Mouse (Mus musculus): ENCODE measurements at regions not wholly inside any gene's neighbourhood (a gene's known extent, or its start where the extent isn't known, plus 50 kb on each side); places are given as distances from the start of the nearest gene placed in this dataset.

DNA sequence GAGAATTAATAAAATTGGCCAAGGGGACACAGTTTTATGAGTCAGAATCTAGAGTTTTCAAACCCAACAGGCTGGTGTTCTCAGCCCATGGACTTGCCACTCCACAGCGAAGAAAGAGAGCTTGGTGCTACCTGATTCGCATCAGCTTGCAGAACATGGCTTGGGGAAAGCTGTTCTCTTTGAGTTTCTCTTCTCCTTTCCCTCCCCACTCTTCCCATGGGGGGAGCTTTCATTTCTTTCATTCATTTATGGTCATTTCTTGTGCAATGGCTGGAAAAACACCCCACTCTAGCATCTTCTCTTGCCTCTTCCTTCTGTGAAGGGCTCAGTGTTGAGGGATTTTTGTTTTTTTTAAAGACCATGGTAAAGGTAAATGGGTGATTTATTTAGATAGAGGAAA, 286.5 kb upstream of the Kif2a start:
- no peak overlapping the region for H3K4me2 ChIP-seq (ENCODE audit: low read depth, low read length)
- WGBS = 93% methylated on average over 2 of the region's 2 CpGs
- 0 out of 2 replicates have a peak, but pooled peaks cover 2% of the 10 kb centered on the region for H3K4me1 ChIP-seq (ENCODE audit: control insufficient read depth, insufficient read depth, low read length)
- H3K27ac ChIP-seq (ENCODE audit: low read depth, low read length) = no peak overlapping the region
- H3K27me3 ChIP-seq (ENCODE audit: control insufficient read depth, insufficient read depth, low read length) = no peaks in the 10 kb centered on the region
- H3K4me3 ChIP-seq (ENCODE audit: low read depth, low read length) = no peak overlapping the region
- no peaks in the 10 kb centered on the region for H3K36me3 ChIP-seq (ENCODE audit: control insufficient read depth, insufficient read depth, low read length)
- H3K9ac ChIP-seq (replicated peaks; ENCODE audit: low read depth, low read length) = no peak overlapping the region
- no peak for ATAC-seq (ENCODE audit: low read depth)
- H3K9me3 ChIP-seq (ENCODE audit: control insufficient read depth, low read length) = no peaks in the 10 kb centered on the region

- ATAC-seq (ENCODE audit: low read depth) = no peak
- 96% methylated on average over 1 of the region's 1 CpGs for WGBS
- H3K9me3 ChIP-seq (ENCODE audit: control insufficient read depth, low read length) = no peaks in the 10 kb centered on the region
Measured at GRCm38 (mm10) chr13:107306958-107307357, 285.0 kb upstream of the Kif2a start.

DNA sequence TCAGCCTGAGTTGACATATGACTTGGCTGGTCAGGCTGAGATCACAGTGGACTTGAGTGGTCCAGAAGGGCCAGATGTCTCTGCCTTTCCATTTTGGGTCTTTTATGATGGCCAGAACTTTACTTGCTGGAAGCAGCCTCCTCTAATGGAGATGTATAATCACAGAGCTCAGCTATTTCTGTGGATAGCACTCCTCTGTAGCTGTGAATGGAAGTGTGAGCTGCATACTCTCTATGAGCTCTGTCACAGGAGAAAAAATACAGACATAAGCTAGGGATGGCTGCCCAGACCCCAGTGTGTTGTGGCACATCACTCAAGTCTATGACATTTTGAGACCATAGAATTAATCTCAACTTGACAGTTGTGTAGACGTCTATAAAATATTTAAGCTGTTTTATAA, 284.3 kb upstream of the Kif2a start:
- 0 out of 2 replicates have a peak, but pooled peaks cover 2% of the 10 kb centered on the region for H3K4me1 ChIP-seq (ENCODE audit: control insufficient read depth, insufficient read depth, low read length)
- WGBS = 84% methylated on average over 1 of the region's 1 CpGs
- H3K27me3 ChIP-seq (ENCODE audit: control insufficient read depth, insufficient read depth, low read length) = no peaks in the 10 kb centered on the region
- H3K4me3 ChIP-seq (ENCODE audit: low read depth, low read length) = no peak overlapping the region
- no peaks in the 10 kb centered on the region for H3K36me3 ChIP-seq (ENCODE audit: control insufficient read depth, insufficient read depth, low read length)
- no peaks in the 10 kb centered on the region for H3K9me3 ChIP-seq (ENCODE audit: control insufficient read depth, low read length)
- no peak overlapping the region for H3K9ac ChIP-seq (replicated peaks; ENCODE audit: low read depth, low read length)
- H3K27ac ChIP-seq (ENCODE audit: low read depth, low read length) = no peak overlapping the region
- no peak overlapping the region for H3K4me2 ChIP-seq (ENCODE audit: low read depth, low read length)
- ATAC-seq (ENCODE audit: low read depth) = no peak

More at GRCm38 (mm10) chr13:107306958-107307357, 285.0 kb upstream of the Kif2a start:
- H3K4me3 ChIP-seq (ENCODE audit: low read depth, low read length) = no peak overlapping the region
- no peak overlapping the region for H3K4me2 ChIP-seq (ENCODE audit: low read depth, low read length)
- H3K4me1 ChIP-seq (ENCODE audit: control insufficient read depth, insufficient read depth, low read length) = 0 out of 2 replicates have a peak, but pooled peaks cover 2% of the 10 kb centered on the region
- H3K27me3 ChIP-seq (ENCODE audit: control insufficient read depth, insufficient read depth, low read length) = no peaks in the 10 kb centered on the region
- H3K36me3 ChIP-seq (ENCODE audit: control insufficient read depth, insufficient read depth, low read length) = no peaks in the 10 kb centered on the region
- no peak overlapping the region for H3K27ac ChIP-seq (ENCODE audit: low read depth, low read length)
- no peak overlapping the region for H3K9ac ChIP-seq (replicated peaks; ENCODE audit: low read depth, low read length)

DNA sequence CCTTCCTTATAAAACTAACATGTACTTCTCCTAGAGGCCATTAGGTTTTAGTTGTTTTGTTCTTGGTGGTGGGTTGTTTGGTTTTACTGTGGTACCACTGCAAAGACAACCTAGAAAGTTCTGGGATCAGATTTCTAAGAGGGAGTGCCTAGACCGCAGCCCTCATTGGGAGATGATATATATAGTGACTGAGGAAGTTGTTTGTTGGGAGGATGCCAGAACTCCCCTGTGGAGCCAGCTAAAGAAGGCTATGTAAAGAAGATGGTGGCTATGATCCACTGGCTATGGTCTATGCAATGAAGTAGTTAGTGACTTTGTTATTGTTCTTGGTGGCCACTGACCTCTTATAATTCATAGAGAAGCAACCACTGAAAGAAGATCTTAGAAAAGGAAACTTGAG, 283.8 kb upstream of the Kif2a start:
- 0 out of 2 replicates have a peak, but pooled peaks cover 2% of the 10 kb centered on the region for H3K4me1 ChIP-seq (ENCODE audit: control insufficient read depth, insufficient read depth, low read length)
- no peak overlapping the region for H3K4me2 ChIP-seq (ENCODE audit: low read depth, low read length)
- no peak overlapping the region for H3K9ac ChIP-seq (replicated peaks; ENCODE audit: low read depth, low read length)
- no peaks in the 10 kb centered on the region for H3K27me3 ChIP-seq (ENCODE audit: control insufficient read depth, insufficient read depth, low read length)
- H3K27ac ChIP-seq (ENCODE audit: low read depth, low read length) = no peak overlapping the region
- H3K9me3 ChIP-seq (ENCODE audit: control insufficient read depth, low read length) = no peaks in the 10 kb centered on the region
- H3K36me3 ChIP-seq (ENCODE audit: control insufficient read depth, insufficient read depth, low read length) = no peaks in the 10 kb centered on the region
- no peak overlapping the region for H3K4me3 ChIP-seq (ENCODE audit: low read depth, low read length)
- 87% methylated on average over 1 of the region's 1 CpGs for WGBS
- ATAC-seq (ENCODE audit: low read depth) = no peak

- WGBS = 55% methylated on average over 7 of the region's 7 CpGs
- H3K27ac ChIP-seq (ENCODE audit: low read depth, low read length) = no peak overlapping the region
- H3K27me3 ChIP-seq (ENCODE audit: control insufficient read depth, insufficient read depth, low read length) = no peaks in the 10 kb centered on the region
- H3K36me3 ChIP-seq (ENCODE audit: control insufficient read depth, insufficient read depth, low read length) = no peaks in the 10 kb centered on the region
- no peak overlapping the region for H3K9ac ChIP-seq (replicated peaks; ENCODE audit: low read depth, low read length)
- no peak overlapping the region for H3K4me3 ChIP-seq (ENCODE audit: low read depth, low read length)
- no peak overlapping the region for H3K4me2 ChIP-seq (ENCODE audit: low read depth, low read length)
- H3K9me3 ChIP-seq (ENCODE audit: control insufficient read depth, low read length) = no peaks in the 10 kb centered on the region
- 0 out of 2 replicates have a peak, but pooled peaks cover 1% of the 10 kb centered on the region for H3K4me1 ChIP-seq (ENCODE audit: control insufficient read depth, insufficient read depth, low read length)
- ATAC-seq (ENCODE audit: low read depth) = no peak
Measured at GRCm38 (mm10) chr13:107303878-107304277, 282.0 kb upstream of the Kif2a start.

DNA sequence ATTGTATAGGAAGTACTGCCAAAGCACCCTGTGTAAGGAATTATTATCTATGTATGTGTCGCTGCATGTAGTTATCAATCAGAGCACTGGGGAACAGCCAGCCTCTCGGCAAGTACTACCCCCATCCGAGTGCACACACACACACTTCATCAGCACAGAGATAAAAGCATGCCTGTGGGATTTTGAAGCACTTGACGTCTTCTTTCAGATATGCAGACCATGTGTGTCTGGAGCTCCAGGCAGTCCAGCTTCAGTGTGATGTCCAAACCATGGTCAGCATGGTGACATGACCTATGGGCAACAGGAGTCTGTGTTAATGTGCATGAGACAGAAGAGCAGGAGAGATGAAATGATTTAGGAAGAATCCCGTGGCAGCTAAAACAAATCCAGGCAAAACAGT, 281.4 kb upstream of the Kif2a start:
- Histone ChIP-seq H3K27me3 (ENCODE audit: control insufficient read depth, insufficient read depth, low read length) (no peaks in the 10 kb centered on the region), H3K36me3 (ENCODE audit: control insufficient read depth, insufficient read depth, low read length) (no peaks in the 10 kb centered on the region), H3K27ac (ENCODE audit: low read depth, low read length) (no peak overlapping the region), H3K4me1 (ENCODE audit: control insufficient read depth, insufficient read depth, low read length) (no peaks in the 10 kb centered on the region), H3K9ac (replicated peaks; ENCODE audit: low read depth, low read length) (no peak overlapping the region), H3K4me3 (ENCODE audit: low read depth, low read length) (no peak overlapping the region), H3K9me3 (ENCODE audit: control insufficient read depth, low read length) (no peaks in the 10 kb centered on the region), H3K4me2 (ENCODE audit: low read depth, low read length) (no peak overlapping the region)
- 54% methylated on average over 5 of the region's 5 CpGs for WGBS
- no peak for ATAC-seq (ENCODE audit: low read depth)

DNA sequence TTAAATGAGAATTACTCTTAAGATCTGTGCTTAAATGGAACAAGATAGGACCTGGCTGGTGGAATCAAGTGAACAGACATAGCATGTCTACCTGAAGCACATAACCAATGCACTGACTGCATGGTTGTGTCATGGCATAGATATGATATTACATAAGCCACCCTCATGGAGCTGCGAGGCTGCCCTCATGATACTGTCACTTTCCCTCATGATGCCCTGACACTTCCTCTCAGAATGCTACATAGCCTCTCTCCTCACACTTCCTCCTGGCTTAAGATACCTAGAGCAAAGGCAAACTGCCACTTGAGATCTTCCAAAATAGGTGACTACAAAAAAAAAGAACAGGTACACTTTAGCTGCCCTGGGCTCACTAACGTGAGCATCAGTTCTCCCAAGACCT, 278.9 kb upstream of the Kif2a start:
- no peak overlapping the region for H3K4me2 ChIP-seq (ENCODE audit: low read depth, low read length)
- H3K27me3 ChIP-seq (ENCODE audit: control insufficient read depth, insufficient read depth, low read length) = no peaks in the 10 kb centered on the region
- no peak overlapping the region for H3K4me3 ChIP-seq (ENCODE audit: low read depth, low read length)
- WGBS = 92% methylated on average over 2 of the region's 2 CpGs
- no peaks in the 10 kb centered on the region for H3K36me3 ChIP-seq (ENCODE audit: control insufficient read depth, insufficient read depth, low read length)
- no peak overlapping the region for H3K27ac ChIP-seq (ENCODE audit: low read depth, low read length)
- no peaks in the 10 kb centered on the region for H3K9me3 ChIP-seq (ENCODE audit: control insufficient read depth, low read length)
- no peak for ATAC-seq (ENCODE audit: low read depth)
- H3K9ac ChIP-seq (replicated peaks; ENCODE audit: low read depth, low read length) = no peak overlapping the region
- H3K4me1 ChIP-seq (ENCODE audit: control insufficient read depth, insufficient read depth, low read length) = no peaks in the 10 kb centered on the region

- no peaks in the 10 kb centered on the region for H3K36me3 ChIP-seq (ENCODE audit: control insufficient read depth, insufficient read depth, low read length)
- H3K9ac ChIP-seq (replicated peaks; ENCODE audit: low read depth, low read length) = no peak overlapping the region
Measured at GRCm38 (mm10) chr13:107264581-107264980, 242.7 kb upstream of the Kif2a start.

DNA sequence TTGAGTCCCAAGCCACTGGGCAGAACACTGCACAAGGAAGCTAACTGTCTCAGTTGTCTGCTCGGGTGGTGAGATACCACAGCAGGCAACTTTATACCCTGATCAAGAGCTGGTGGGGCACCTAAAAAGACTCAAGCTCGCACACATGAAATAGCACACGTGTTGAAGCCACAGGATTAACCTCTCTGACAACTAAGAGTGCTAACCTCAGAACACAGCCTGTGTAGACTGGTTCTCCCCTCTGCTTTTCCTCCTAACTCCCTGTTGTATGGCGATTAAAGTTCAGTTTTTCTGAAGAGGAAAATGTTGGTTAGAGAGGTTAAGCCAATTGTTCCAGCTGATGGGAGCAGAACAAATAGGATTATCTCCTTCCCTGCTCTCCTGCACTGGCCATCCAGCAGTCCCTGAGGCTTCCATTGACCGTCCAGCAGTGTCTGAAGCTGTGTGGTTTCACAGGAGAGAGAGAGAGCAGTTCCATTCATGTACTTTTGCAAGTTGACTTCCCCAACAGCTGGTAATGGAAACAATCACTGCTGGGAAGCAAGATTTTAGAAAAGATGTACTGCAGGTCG, 239.6 kb upstream of the Kif2a start:
- Histone ChIP-seq H3K4me2 (ENCODE audit: low read depth, low read length) (no peak overlapping the region), H3K4me1 (ENCODE audit: control insufficient read depth, insufficient read depth, low read length) (no peaks in the 10 kb centered on the region), H3K36me3 (ENCODE audit: control insufficient read depth, insufficient read depth, low read length) (no peaks in the 10 kb centered on the region), H3K9ac (replicated peaks; ENCODE audit: low read depth, low read length) (no peak overlapping the region), H3K27me3 (ENCODE audit: control insufficient read depth, insufficient read depth, low read length) (no peaks in the 10 kb centered on the region), H3K9me3 (ENCODE audit: control insufficient read depth, low read length) (no peaks in the 10 kb centered on the region), H3K4me3 (ENCODE audit: low read depth, low read length) (no peak overlapping the region), H3K27ac (ENCODE audit: low read depth, low read length) (no peak overlapping the region)
- no peak for ATAC-seq (ENCODE audit: low read depth)
- 74% methylated on average over 6 of the region's 6 CpGs for whole genome bisulfite sequencing

More at GRCm38 (mm10) chr13:107264581-107264980, 242.7 kb upstream of the Kif2a start:
- ATAC-seq (ENCODE audit: low read depth) = no peak
- WGBS = 76% methylated on average over 6 of the region's 6 CpGs
- no peaks in the 10 kb centered on the region for H3K4me1 ChIP-seq (ENCODE audit: control insufficient read depth, insufficient read depth, low read length)
- no peaks in the 10 kb centered on the region for H3K9me3 ChIP-seq (ENCODE audit: control insufficient read depth, low read length)
- no peak overlapping the region for H3K4me2 ChIP-seq (ENCODE audit: low read depth, low read length)
- no peaks in the 10 kb centered on the region for H3K27me3 ChIP-seq (ENCODE audit: control insufficient read depth, insufficient read depth, low read length)
- H3K27ac ChIP-seq (ENCODE audit: low read depth, low read length) = no peak overlapping the region
- no peak overlapping the region for H3K4me3 ChIP-seq (ENCODE audit: low read depth, low read length)

Measured in neural tube, embryonic 14.5 days (tissue).